Mouse (Mus musculus) urinary bladder, adult 18-20 months (tissue): ENCODE measurements around the gene Spr.
A peak's percentile ranks its signal among the peaks of the same experiment; 100 is the strongest.
"Not testable (repeated sequence)": the region's sequence is repeated elsewhere in the genome, so short reads cannot be mapped to it uniquely, and the experiment has no call there.

Source experiments
- DNase-seq, 2 experiments: peaks; one replicate each; pipeline ENCODE4 v3.0.0; 2022; ENCODE audit warnings: low spot score in 2 of 2, mixed read lengths in 2 of 2

Gene Spr

DNA sequence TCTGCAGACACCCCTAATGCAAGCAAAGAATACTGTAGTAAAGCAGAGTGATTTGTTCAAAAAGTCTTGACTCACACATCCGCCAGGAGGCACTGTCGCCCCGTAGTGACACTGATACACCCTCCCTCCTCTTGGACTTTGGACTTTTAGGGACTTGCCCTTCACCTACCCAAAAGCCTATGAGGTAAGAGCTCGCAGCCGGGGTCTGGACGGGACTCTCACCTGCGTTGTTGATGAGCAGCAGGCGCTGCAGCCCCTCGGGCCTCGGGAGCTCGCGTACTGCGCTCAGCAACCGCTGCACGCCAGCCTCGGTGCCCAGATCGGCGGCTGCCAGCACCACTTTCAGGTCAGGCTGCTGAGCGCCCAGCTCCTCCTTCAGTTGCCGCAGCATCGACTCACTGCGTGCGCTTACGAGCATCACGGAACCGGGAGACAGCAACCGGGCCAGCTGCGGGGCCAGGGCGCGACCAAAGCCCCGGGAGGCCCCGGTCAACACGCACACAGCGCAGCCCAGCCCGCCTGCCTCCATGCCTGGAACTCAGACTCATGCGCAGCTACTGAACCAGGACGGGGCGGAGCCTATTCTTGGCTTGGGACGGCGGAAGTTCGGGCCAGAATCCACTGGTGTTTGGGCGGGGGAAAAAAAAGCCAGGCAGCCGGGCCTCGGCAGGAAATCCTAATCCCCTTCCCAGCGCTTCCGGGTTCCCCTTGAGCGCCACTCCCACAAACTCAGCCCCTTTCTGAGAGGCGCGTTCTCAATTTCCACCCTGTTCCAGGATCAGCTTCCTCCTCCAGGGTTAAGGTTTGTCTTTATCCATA is at the start of gene Spr:
Gene Spr, minus strand, starts transcription at position 550 of the 819 bp plus-strand sequence.
- peak; percentile 90 to 91 for DNase-seq

DNA sequence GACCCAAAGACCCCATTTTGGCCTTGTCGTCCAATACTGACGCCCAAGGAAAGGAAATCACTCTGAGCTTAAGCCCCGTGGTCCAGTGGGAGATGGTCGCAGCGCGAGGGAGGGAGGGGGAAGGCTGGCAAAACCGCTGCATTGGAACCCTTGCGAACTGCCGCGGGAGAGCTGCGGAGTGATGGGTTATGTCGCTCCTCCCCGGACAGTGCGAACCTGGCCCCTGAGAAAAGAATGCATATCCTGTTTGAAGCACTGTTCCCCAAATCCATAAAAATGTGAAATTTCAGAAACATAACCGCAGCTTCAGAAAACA is 49.1 kb upstream of the Spr start:
- no peak for DNase-seq

DNA sequence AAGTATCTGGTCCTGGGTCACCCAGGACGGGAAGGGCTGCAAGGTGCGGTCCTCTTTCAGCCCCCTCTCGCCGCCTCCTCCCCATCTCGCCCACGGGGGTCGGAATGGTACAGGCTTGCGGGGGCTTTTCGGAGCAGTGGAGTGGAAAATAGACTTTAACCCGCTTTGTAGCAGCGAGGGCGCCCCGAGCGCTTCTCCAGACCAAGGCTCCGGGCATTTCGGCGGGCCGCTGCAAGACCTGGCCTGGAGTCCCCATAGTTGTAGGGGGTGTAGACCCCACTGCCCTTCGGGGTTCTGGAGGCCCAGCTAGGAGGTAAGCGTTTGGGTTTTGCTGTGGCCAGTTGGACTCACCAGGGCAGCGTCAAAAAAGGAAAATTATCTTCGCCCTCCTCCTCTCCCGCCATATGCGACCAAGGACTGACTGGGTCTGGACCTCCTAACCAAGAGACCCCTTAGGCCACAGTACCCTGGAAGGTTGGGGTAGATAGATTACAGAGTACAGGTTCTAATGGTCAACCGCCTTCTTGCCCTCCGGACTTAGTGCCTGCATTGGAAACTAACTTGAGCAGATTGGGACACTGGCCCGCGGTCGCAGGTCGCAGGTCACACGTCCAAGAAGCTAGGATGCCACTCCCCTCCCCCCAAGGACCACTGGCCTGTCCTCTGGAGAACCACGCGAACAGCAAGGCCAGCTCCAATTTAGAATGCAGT is 48.6 kb upstream of the Spr start:
- DNase-seq = no peak

DNA sequence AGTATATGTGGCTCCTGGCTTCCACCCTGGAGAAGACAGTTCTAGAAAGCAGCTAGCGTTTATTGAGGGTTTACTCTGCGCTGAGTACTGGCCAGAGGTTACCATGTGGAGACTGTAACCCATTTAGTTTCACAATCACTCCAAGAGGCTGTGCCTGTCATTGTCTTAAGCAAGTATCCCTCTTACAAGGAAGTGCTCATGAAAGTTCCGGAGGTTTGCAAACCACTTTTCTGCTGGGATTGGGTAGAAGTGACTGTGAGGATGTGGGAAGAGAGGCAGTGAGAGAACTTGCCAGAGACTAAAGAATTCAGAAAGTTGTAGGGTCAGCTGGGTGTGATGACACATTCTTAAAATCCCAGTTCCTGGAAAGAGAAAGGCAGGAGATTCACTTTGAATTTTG is 46.4 kb upstream of the Spr start:
- DNase-seq = no peak

GRCm38 (mm10) chr6:85180036-85180435 is 42.5 kb upstream of the Spr start:
- no peak for DNase-seq

- DNase-seq = no peak
Observed at GRCm38 (mm10) chr6:85179569-85179968, 42.0 kb upstream of the Spr start.

DNA sequence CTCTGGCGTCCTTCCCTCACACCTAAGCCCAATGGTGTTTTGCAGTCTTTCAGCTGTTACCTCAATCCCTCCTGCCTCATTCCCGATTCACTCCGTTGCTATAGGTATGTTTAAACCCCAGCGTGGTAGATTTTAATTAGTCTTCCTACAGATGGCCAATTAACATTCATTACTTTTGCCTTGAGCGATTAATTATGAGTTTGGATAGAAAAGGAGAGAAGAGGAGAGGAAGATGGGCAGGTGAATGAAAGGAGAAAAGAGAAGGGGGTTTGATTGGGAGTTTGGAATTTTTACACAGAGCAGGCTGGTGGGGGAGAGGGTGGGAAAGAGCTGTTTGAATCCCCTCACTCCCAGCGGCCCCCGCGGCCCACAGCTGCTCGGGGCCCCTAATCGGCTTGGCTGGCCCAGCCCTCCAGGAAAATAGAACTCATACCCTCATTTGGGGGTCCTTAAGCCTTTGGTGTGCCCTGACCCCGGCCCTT is 27.9 kb upstream of the Spr start:
- no peak for DNase-seq

GRCm38 (mm10) chr6:85160201-85160923 is 22.8 kb upstream of the Spr start:
- peak; percentile 16 to 38 for DNase-seq

DNA sequence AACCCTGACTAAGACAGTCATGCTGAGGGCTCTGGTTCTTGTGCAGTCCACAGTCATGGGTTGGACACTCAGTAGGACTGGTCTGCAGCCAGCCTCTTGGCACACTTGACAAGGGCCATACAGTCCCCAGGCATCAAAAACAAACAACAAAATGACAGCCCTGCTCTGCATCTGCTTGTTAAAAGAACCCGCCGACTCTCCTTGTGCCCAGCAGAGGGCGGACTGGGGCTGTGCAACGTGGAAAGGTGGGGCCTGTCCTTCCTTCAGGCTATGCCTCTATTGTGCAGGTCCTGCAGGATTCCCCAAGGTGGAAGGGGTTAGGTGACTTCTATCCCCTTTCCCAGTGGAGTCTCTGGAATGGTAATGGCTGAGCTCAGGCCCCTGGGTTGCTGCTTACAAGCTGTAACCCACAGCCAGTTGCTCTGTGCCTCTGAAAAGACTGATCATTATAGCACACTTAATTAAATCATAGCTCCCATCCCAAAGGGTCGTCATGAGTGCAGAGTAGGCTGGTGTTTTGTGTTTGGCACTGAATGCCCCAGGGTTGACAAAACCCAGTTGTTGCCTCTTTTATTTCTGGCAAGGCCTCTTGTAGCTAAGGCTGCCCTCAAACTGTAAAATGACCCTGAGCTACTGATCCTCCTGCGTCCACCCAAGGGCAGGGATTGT is 21.7 kb upstream of the Spr start:
- not testable (repeated sequence) for DNase-seq

GRCm38 (mm10) chr6:85158040-85158804 is 20.7 kb upstream of the Spr start:
- not testable (repeated sequence) for DNase-seq

DNA sequence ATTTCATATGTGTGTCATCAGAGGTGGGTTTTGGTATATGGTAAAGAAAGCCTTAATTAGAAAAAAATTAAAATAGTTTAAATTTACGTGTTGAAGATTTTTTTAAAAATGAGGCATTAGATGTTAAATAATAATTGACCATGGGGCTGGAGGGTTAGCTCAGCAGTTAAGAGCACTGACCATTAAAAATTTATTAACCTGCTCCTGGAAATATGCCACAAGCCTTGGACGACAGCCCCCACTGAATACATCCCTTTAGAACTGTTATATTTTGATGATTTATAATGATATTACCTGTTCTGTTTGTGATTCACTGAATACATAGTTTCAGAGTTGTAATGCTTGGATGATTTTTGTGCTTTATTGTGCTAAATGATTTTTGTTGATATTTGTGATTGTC is 19.0 kb upstream of the Spr start:
- DNase-seq = not testable (repeated sequence)

- peak in 1 of 2 experiments; percentile 47 for DNase-seq
Observed at GRCm38 (mm10) chr6:85154861-85155528, 17.4 kb upstream of the Spr start.

DNA sequence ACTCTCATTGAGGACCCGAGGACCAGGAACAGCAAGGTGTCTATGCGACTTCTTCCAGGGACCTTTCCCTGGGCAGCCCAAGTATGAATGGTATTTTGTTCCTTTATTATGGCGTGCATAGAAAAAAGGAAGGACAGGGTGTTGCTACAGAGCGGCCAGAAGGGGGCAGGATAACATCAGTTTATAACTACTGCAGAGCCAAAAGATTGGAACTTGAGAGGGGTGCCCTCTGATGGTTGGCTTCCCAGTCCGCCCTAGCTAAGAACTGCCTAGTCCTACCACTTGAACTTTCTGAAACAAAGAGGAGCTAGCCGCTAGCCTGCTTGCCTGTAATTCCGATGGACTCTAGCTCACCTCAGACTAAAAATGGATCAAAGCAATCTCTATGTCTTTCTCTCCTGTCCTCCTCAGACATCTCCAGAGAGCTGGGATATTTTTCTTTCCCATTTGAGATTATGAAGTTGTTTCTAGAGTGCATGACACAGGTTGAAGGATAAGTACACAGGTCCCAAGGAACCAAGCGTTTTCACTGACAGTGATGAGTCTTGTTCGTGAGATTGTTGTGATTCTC is 16.5 kb upstream of the Spr start:
- DNase-seq = peak in 1 of 2 experiments; percentile 46

- no peak for DNase-seq
Observed at GRCm38 (mm10) chr6:85150386-85150785, 12.8 kb upstream of the Spr start.

DNA sequence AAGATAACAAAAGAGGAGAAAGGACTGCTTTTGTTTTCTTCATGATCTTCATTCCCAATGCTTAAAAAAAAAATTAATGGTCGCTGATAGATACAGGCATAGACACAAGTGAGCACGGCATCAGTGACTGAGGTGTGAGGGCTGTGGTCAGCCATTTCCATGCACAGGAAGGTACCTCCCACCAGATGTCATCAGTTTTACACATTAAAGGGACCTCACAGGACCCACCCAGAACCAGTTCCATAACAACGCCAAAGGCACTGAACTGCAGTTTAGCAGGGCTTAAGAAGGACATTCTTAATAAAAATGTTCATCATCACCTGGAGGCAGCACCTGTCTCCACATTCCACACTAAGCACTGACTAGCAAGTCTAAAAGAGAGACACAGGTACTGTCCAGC is 10.1 kb upstream of the Spr start:
- DNase-seq = no peak

DNA sequence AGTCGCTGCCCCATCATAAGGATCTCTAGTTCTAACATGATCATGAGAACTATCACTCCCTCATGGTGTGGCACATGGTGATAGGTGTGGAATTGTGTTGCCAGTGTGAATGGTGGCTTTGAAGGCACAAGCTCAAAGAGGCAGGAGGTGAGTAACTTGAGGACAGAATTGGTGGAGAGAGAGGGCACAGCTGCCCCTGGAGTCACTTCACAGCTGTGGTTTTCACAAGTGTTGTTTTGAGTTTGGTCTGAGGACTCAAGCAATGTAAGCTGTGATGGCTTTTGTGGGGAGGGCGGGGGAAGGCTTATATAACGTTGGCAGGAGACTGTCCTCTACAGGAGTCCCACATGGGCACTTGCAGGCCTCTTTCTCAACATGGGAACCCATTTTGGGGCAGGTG is 6.9 kb upstream of the Spr start:
- DNase-seq = no peak

DNA sequence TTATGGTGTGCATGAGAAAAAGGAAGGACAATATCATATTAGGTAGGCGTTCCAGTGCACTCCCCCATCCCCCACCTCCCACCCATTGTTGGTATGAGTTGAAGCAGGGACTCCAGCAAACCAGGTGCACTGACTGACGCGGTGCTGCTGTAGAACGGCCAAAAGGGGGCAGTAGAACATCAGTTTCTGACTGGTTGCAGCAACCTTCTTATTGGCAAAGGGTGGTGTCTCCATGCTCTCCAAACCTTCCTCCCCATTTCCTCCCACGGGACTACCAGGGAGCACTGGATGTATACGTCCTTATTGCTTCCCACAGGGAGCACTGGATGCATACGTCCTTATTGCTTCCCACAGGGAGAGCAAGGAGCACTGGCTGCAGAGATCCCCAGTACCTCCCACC is 3.4 kb upstream of the Spr start:
- DNase-seq = not testable (repeated sequence)

GRCm38 (mm10) chr6:85139534-85139933 is 2.0 kb upstream of the Spr start:
- no peak for DNase-seq

- DNase-seq = not testable (repeated sequence)
Observed at GRCm38 (mm10) chr6:85136784-85137183, 782 bp downstream of the Spr start.

DNA sequence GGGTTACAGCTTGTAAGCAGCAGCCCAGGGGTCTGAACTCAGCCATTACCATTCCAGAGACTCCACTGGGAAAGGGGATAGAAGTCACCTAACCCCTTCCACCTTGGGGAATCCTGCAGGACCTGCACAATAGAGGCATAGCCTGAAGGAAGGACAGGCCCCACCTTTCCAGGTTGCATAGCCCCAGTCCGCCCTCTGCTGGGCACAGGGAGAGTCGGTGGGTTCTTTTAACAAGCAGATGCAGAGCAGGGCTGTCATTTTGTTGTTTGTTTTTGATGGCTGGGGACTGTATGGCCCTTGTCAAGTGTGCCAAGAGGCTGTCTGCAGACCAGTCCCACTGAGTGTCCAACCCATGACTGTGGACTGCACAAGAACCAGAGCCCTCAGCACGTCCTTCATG is 4.8 kb downstream of the Spr start:
- DNase-seq = not testable (repeated sequence)
